Mouse (Mus musculus) lung, embryonic 14.5 days (tissue): ENCODE measurements around the gene Sart1. TPM values are rescaled to one million over a fixed set of nuclear protein-coding genes. Genes with fewer than 3 reads are reported as not detected.
A peak's percentile ranks its signal among the peaks of the same experiment; 100 is the strongest.

Source experiments
- ATAC-seq: fragments of 200-750 bp; cut with Nextera tagmentation; 2 replicates; pipeline ENCODE4 v1.8.0; 2017; ENCODE audit warnings: mild to moderate bottlenecking, moderate TSS enrichment, moderate library complexity; ENCODE audit not compliant: insufficient read depth
- DNase-seq: peaks from one replicate; pipeline ENCODE4 v3.0.0-alpha.2; 2015
- H3K27ac ChIP-seq: fragments of 300-500 bp; sonication (generic); 2 replicates; pipeline ENCODE4 v1.5.1; 2014; ENCODE audit warnings: low read depth, mild to moderate bottlenecking, moderate library complexity
- H3K27me3 ChIP-seq: fragments of 300-500 bp; sonication (generic); 2 replicates; pipeline ENCODE4 v1.6.1; 2014; ENCODE audit warnings: low read length, control low read depth; ENCODE audit not compliant: insufficient read depth
- H3K36me3 ChIP-seq: fragments of 300-500 bp; sonication (generic); 2 replicates; pipeline ENCODE4 v1.6.1; 2014; ENCODE audit warnings: control low read depth; ENCODE audit not compliant: insufficient read depth
- H3K4me1 ChIP-seq: fragments of 300-500 bp; sonication (generic); 2 replicates; pipeline ENCODE4 v1.6.1; 2014; ENCODE audit warnings: antibody characterized with exemption, control low read depth; ENCODE audit not compliant: insufficient read depth
- H3K4me2 ChIP-seq: fragments of 300-500 bp; sonication (generic); 2 replicates; pipeline ENCODE4 v1.6.1; 2014; ENCODE audit warnings: mild to moderate bottlenecking
- H3K4me3 ChIP-seq: fragments of 300-500 bp; sonication (generic); 2 replicates; pipeline ENCODE4 v1.5.1; 2014; ENCODE audit warnings: low read depth, low read length
- H3K9ac ChIP-seq: fragments of 300-500 bp; sonication (generic); 2 replicates; pipeline ENCODE4 v1.6.1; 2014
- H3K9me3 ChIP-seq: fragments of 300-500 bp; sonication (generic); 2 replicates; pipeline ENCODE4 v1.6.1; 2016; ENCODE audit warnings: low read depth, low read length, control low read depth
- CTCF ChIP-seq: IDR thresholded peaks from 2 replicates; pipeline ENCODE4 v1.5.1; 2016; ENCODE audit warnings: antibody characterized with exemption, low read depth
- WGBS: fragments of 180-500 bp; shearing (Covaris S2); extraction: QIAGEN DNeasy Blood & Tissue Kit; methylation state at CpG from one replicate; pipeline ENCODE4 v1.1.7; 2014; 5-methylcytosine and 5-hydroxymethylcytosine counted together
- polyA plus RNA-seq: library from polyadenylated mRNA; unstranded; fragments of >200 nt; fragmentation: Nextera tagmentation; extraction: Ambion mirVana; gene quantifications from 2 replicates; pipeline ENCODE4 v1.2.1, GENCODE M21; 2014

Gene Sart1
- polyA plus RNA-seq, 1 experiment from 2014 or later, result 73.8 TPM

DNA sequence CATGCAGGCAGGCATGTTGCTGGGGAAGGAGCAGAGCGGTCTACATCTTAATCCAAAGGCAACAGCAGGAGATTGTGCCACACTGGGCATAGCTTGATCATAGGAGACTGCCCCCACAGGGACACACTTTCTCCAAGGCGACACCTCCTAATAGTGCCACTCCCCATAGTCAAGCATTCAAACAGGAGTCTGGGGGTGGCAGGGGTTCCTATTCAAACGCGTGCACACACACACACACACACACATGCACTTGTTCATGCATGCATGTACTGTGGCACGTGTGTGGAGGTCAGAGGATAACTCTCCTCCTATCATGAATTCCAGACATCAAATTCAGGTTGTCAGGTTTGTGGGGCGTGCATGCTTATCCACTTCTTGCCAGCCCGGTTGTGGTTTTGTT lies 15.8 kb downstream of the Sart1 start:
- no peak overlapping the region for H3K27ac ChIP-seq
- H3K4me3 ChIP-seq, result no peak overlapping the region
- TF ChIP-seq CTCF, result no peak
- H3K27me3 ChIP-seq, result no peaks in the 10 kb centered on the region
- H3K4me1 ChIP-seq, result peaks cover 6% of the 10 kb centered on the region; the same call in 1 of the 2 replicates
- no peak overlapping the region for H3K9ac ChIP-seq
- H3K4me2 ChIP-seq, result no peak overlapping the region
- peaks cover 70% of the 10 kb centered on the region for H3K36me3 ChIP-seq
- DNase-seq (no peak), ATAC-seq (no peak)
- 92% methylated on average over 7 of the region's 7 CpGs for WGBS
- no peaks in the 10 kb centered on the region for H3K9me3 ChIP-seq

DNA sequence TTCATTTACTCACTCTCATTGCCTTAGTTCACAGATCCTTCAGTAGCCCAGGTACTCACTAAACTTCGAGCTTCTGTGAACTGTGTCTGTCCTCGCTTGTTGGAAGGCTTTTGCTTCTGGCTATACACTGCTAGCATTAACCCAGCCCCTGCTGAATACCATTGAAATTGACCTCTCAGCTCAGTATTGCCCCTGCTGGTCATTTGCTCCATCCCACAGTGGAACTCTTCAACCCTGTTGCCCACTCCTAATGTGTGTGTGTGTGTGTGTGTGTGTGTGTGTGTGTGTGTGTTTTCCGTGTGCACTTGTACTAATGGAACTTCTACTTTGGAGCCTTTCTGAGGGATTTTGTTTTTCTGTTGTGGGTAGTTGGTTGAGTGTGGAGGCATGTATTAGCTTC lies 17.6 kb downstream of the Sart1 start:
- DNase-seq, result peak; percentile 6
- ATAC-seq, result no peak
- peak; percentile 35 for TF ChIP-seq CTCF
- peaks cover 58% of the 10 kb centered on the region for H3K36me3 ChIP-seq
- H3K4me1 ChIP-seq, result peaks cover 7% of the 10 kb centered on the region; the same call in 1 of the 2 replicates
- no peak overlapping the region for H3K9ac ChIP-seq
- H3K27ac ChIP-seq, result no peak overlapping the region
- no peaks in the 10 kb centered on the region for H3K27me3 ChIP-seq
- H3K4me2 ChIP-seq, result no peak overlapping the region
- WGBS, result 83% methylated on average over 3 of the region's 3 CpGs
- H3K4me3 ChIP-seq, result no peak overlapping the region
- no peaks in the 10 kb centered on the region for H3K9me3 ChIP-seq

DNA sequence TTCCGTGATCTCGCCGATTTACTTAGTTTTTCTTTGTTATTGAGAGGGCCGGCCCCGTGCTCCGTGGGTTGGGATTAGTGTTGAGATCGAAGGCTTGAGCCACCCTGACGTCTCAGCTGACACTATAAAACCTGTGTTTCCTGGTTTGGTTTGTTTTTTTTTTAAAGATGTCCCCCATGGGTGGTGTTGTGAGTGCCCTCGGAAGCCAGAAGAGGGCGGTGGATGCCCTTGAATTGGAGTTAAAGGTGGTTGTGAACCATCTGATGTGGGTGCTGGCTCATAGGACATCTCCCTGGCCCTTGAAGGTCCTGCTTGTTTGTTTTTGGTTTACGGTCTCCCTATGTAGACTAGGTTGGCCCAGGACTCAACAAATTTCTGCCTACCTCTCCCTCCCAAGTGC lies 21.0 kb downstream of the Sart1 start:
- Histone ChIP-seq H3K9ac (peak overlapping the region; percentile 83), H3K4me1 (peaks cover 11% of the 10 kb centered on the region), H3K27me3 (no peaks in the 10 kb centered on the region), H3K36me3 (peaks cover 63% of the 10 kb centered on the region), H3K4me3 (peak overlapping the region; percentile 97), H3K4me2 (peak overlapping the region; percentile 96), H3K9me3 (no peaks in the 10 kb centered on the region), H3K27ac (0 out of 2 replicates have a peak overlapping the region, but pooled peaks have one; percentile 93)
- ATAC-seq, result no peak
- WGBS, result 9% methylated on average over 11 of the region's 11 CpGs
- TF ChIP-seq CTCF, result no peak
- DNase-seq, result peak; percentile 36

DNA sequence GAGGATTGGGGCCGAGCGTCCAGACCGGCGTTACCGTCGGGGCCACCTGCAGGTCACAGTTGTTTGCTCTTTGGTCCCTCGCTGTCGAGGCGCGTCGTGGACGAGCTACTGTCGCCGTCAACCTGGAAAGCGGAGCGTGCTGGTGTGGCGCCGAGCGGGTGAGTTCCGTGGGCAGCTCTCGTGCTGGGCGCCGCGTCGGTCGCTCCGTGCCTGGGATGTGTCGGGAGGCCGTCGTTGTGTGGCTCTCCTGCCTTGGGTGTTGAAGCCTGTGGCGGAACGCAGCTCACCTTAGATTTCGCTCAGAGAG lies 21.5 kb downstream of the Sart1 start, which contains the start of gene Banf1:
Banf1 (minus strand) TSS at position 116 of the 307 bp plus-strand sequence.
- no peak for TF ChIP-seq CTCF
- H3K27ac ChIP-seq, result peak within 1 kb of the TSS; percentile 93
- under 1% methylated on average over 33 of the region's 33 CpGs for WGBS
- ATAC-seq, result no peak
- H3K27me3 ChIP-seq, result no peaks in the 10 kb centered on the region
- no peak for DNase-seq
- H3K9ac ChIP-seq, result peak within 1 kb of the TSS; percentile 83
- no peaks in the 10 kb centered on the region for H3K9me3 ChIP-seq
- H3K4me2 ChIP-seq, result peak within 1 kb of the TSS; percentile 96
- H3K4me3 ChIP-seq, result peak within 1 kb of the TSS; percentile 97
- H3K36me3 ChIP-seq, result peaks cover 58% of the 10 kb centered on the region
- peaks cover 11% of the 10 kb centered on the region for H3K4me1 ChIP-seq

DNA sequence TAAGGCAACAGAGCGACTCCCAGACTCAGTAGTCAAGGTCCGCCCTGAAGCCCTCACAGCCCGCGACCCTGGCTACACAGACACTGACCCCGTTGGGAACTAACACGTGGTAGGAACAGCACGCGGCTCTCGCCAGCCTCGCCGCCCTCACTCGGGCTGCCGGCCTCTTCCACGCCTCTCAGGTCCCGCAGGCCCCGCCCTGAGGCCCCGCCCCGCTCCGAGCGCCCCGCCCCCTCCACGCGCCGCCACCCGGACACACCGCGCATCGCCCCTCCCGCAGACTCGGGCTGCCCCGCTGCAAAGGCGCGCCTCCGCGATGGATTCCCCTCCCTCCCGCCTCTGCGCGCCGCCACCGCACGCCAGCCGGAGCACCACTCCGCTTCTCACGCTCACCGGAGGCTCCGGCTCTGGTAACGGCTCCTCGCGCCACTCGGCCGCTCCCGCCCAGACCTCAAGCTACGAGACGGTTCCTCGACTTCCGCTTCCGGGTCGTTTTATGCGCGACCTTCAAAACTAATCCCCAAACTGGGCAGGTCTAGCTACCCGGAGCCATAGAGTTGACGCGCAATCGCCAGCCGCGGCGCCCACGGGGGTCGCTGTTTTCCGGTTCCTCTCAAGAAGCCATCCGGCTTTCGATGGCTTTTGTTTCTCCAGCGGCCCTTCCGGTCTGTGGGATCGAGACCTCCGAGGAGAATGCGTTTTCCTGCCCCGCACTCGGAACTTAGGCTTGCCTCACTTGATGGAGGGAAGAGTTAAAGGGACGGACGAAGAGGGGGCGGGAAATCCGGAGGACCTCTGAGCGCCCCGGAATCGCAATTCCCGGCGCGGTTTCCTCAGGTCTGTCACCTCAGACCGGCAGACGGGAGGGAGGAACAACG lies 22.1 kb downstream of the Sart1 start, which contains the start of gene Eif1ad:
Eif1ad (plus strand) TSS at position 567 of the 878 bp plus-strand sequence.
- peak; percentile 99 for DNase-seq
- peak; percentile 13; the same call in 1 of the 2 replicates for TF ChIP-seq CTCF
- WGBS, result under 1% methylated on average over 82 of the region's 92 CpGs
- Histone ChIP-seq H3K9me3 (no peaks in the 10 kb centered on the region), H3K4me1 (peaks cover 11% of the 10 kb centered on the region), H3K27me3 (no peaks in the 10 kb centered on the region), H3K27ac (peak within 1 kb of the TSS; percentile 93), H3K4me3 (peak within 1 kb of the TSS; percentile 97), H3K9ac (peak within 1 kb of the TSS; percentile 83), H3K36me3 (peaks cover 52% of the 10 kb centered on the region), H3K4me2 (peak within 1 kb of the TSS; percentile 96)
- ATAC-seq, result peak; percentile 97

DNA sequence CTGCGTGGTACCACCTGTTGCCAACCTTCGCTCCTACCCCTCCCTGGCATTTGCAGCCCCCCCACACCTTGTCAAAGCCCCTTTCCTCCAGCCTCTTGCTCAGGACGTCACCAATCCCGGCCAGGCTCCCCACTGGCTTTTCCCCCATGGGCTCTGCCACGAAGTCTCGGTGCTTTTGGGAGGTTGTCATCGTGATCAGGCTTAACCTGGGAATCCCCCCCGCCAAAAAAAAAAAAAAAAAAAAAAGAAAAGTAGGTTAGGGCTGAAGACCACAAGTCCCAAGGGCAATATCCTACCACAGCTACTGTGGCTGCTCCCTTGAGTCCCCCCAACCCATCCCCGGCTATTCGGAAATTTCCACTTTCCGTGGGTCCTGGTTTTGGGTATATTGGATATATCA lies 22.8 kb downstream of the Sart1 start:
- no peak for ATAC-seq
- Histone ChIP-seq H3K4me1 (peaks cover 11% of the 10 kb centered on the region), H3K4me3 (peak overlapping the region; percentile 97), H3K9me3 (no peaks in the 10 kb centered on the region), H3K27ac (peak overlapping the region; percentile 93; the same call in 1 of the 2 replicates), H3K9ac (peak overlapping the region; percentile 83), H3K27me3 (no peaks in the 10 kb centered on the region), H3K4me2 (peak overlapping the region; percentile 96), H3K36me3 (peaks cover 47% of the 10 kb centered on the region)
- no peak for TF ChIP-seq CTCF
- DNase-seq, result no peak
- 17% methylated on average over 11 of the region's 11 CpGs for WGBS

DNA sequence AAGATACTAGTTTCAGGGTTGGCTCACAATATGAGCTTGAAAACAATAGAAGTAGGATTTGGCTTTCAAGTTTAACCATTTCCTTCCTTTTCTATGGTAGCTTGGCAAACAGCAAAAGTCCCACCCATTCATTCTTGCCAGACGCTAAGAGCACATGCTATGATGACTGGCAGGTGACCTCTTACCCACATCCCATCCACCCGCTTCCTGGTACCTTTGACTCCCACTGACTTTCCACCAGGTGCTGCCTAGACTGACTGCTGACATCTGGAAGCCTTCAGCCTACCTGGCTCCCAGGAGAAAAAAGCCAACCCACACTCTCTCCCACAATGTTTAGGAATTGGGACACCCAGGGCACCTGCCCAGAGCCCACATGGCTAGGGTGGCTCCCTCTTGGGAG lies 24.4 kb downstream of the Sart1 start:
- peaks cover 11% of the 10 kb centered on the region for H3K4me1 ChIP-seq
- no peak overlapping the region for H3K4me2 ChIP-seq
- H3K27me3 ChIP-seq, result no peaks in the 10 kb centered on the region
- H3K27ac ChIP-seq, result no peak overlapping the region
- H3K36me3 ChIP-seq, result peaks cover 31% of the 10 kb centered on the region
- TF ChIP-seq CTCF, result no peak
- H3K9me3 ChIP-seq, result no peaks in the 10 kb centered on the region
- DNase-seq, result no peak
- no peak overlapping the region for H3K4me3 ChIP-seq
- ATAC-seq, result no peak
- no peak overlapping the region for H3K9ac ChIP-seq
- whole genome bisulfite sequencing, result 86% methylated on average over 2 of the region's 2 CpGs
